Mouse (Mus musculus): Measurements from ENCODE around the gene Trak1.

GRCm38 (mm10) chr9:121357582-121358275, 60.4 kb downstream of the Trak1 start:
- TF ChIP-seq NANOG (IDR thresholded peaks at IDR 0.05; ENCODE audit: borderline replicate concordance, low read length) (no peak), CTCF (conservative IDR thresholded peaks at IDR 0.05; ENCODE audit: low read length) (no peak), POU5F1 (IDR thresholded peaks at IDR 0.05; ENCODE audit: borderline replicate concordance, low read length) (no peak)

Data from E14TG2a.4 (cell line).